Mouse (Mus musculus) midbrain, embryonic 11.5 days (tissue): ENCODE measurements at regions not wholly inside any gene's neighbourhood (a gene's known extent, or its start where the extent isn't known, plus 50 kb on each side); places are given as distances from the start of the nearest gene placed in this dataset.

Experiments
- ATAC-seq: fragments of 200-750 bp; cut with Nextera tagmentation; 2 replicates; pipeline ENCODE4 v1.8.0; 2017; ENCODE audit warnings: moderate TSS enrichment, moderate library complexity; ENCODE audit not compliant: low FRiP score
- DNase-seq: peaks from one replicate; pipeline ENCODE4 v3.0.0; 2015; ENCODE audit warnings: low spot score; ENCODE audit errors: missing footprints
- H3K27ac ChIP-seq: fragments of 300-500 bp; sonication (generic); 2 replicates; pipeline ENCODE4 v1.5.1; 2014; ENCODE audit warnings: low read depth, low read length
- H3K27me3 ChIP-seq: fragments of 300-500 bp; sonication (generic); 2 replicates; pipeline ENCODE4 v1.6.1; 2014; ENCODE audit warnings: mild to moderate bottlenecking, low read length, moderate library complexity, mixed read lengths; ENCODE audit not compliant: control insufficient read depth, insufficient read depth
- H3K36me3 ChIP-seq: fragments of 300-500 bp; sonication (generic); 2 replicates; pipeline ENCODE4 v1.6.1; 2014; ENCODE audit warnings: mild to moderate bottlenecking, low read length, moderate library complexity, mixed read lengths; ENCODE audit not compliant: control insufficient read depth, insufficient read depth
- H3K4me1 ChIP-seq: fragments of 300-500 bp; sonication (generic); 2 replicates; pipeline ENCODE4 v1.6.1; 2014; ENCODE audit warnings: low read length; ENCODE audit not compliant: control insufficient read depth, insufficient read depth
- H3K4me2 ChIP-seq: fragments of 300-500 bp; sonication (generic); 2 replicates; pipeline ENCODE4 v1.6.1; 2014; ENCODE audit warnings: mild to moderate bottlenecking, moderate library complexity
- H3K4me3 ChIP-seq: fragments of 300-500 bp; sonication (generic); 2 replicates; pipeline ENCODE4 v1.5.1; 2014; ENCODE audit warnings: low read depth, low read length
- H3K9ac ChIP-seq: fragments of 300-500 bp; sonication (generic); 2 replicates; pipeline ENCODE4 v1.6.1; 2014; ENCODE audit warnings: low read length
- H3K9me3 ChIP-seq: fragments of 300-500 bp; sonication (generic); 2 replicates; pipeline ENCODE4 v1.6.1; 2016; ENCODE audit warnings: low read length; ENCODE audit not compliant: control insufficient read depth
- WGBS: fragments of 180-500 bp; shearing (Covaris S2); extraction: QIAGEN DNeasy Blood & Tissue Kit; methylation state at CpG from one replicate; pipeline ENCODE4 v1.1.7; 2014; 5-methylcytosine and 5-hydroxymethylcytosine counted together

DNA sequence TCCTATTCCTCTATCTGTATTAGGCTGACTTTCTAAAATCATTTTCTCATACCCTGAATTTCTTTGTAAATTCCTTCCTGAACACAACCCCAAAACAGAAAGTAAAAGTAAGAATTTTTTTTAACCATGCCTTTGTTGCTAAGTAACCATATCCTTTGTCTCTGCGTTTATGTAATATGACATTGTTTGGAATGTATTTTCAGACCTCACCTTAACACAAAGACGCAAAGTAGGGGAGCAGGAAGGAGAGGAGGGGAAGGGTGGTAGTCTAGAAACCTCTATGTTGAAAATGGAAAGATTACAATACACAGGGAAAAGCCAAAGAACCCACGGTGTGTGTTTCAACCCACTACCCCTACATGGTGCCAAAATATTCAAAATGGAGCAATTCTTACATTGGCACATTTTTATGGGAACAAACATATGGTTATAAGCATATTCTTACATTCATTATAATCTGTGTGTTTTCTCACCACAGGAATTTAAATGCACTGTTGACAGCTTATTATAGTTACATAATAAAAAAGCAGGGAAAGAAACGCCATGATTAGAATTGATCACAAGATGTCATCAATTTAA is 418.0 kb downstream of the Rab38 start:
- no peak overlapping the region for H3K4me3 ChIP-seq
- H3K27ac ChIP-seq = no peak overlapping the region
- H3K36me3 ChIP-seq = no peaks in the 10 kb centered on the region
- no peaks in the 10 kb centered on the region for H3K27me3 ChIP-seq
- no peak overlapping the region for H3K4me2 ChIP-seq
- 85% methylated on average over 4 of the region's 4 CpGs for WGBS
- no peak for ATAC-seq
- no peaks in the 10 kb centered on the region for H3K9me3 ChIP-seq
- no peak overlapping the region for H3K9ac ChIP-seq
- no peaks in the 10 kb centered on the region for H3K4me1 ChIP-seq
- no peak for DNase-seq
